Mouse (Mus musculus): ENCODE results near the gene Mt1.
"Not testable (repeated sequence)": the region's sequence is repeated elsewhere in the genome, so short reads cannot be mapped to it uniquely, and the experiment has no call there.

Mt1 gene

GRCm38 (mm10) chr8:94178857-94179712, at the start of gene Mt1:
TSS of gene Mt1 (plus strand) at chr8:94179082.
- in situ Hi-C loops (cut with MboI, MseI): no loop called here

- in situ Hi-C loops (cut with MboI, MseI): no loop called here
These were observed 49.6 kb upstream of the Mt1 start for GRCm38 (mm10) chr8:94129133-94129789.

GRCm38 (mm10) chr8:94130126-94130525, 48.8 kb upstream of the Mt1 start:
- in situ Hi-C loops (cut with MboI, MseI): no loop called here

GRCm38 (mm10) chr8:94132096-94132495, 46.8 kb upstream of the Mt1 start:
- in situ Hi-C loops (cut with MboI, MseI): no loop called here

GRCm38 (mm10) chr8:94134601-94135000, 44.3 kb upstream of the Mt1 start:
- in situ Hi-C loops (cut with MboI, MseI): not testable (repeated sequence)

- in situ Hi-C loops (cut with MboI, MseI): no loop called here
These were observed 43.3 kb upstream of the Mt1 start for GRCm38 (mm10) chr8:94135556-94135955.

- in situ Hi-C loops (cut with MboI, MseI): no loop called here
These were observed 42.7 kb upstream of the Mt1 start for GRCm38 (mm10) chr8:94136192-94136591.

- in situ Hi-C loops (cut with MboI, MseI): no loop called here
These were observed 41.9 kb upstream of the Mt1 start, which contains the start of gene Mt4 for GRCm38 (mm10) chr8:94136933-94137332. TSS of gene Mt4 (plus strand) at chr8:94137197.

- in situ Hi-C loops (cut with MboI, MseI): no loop called here
These were observed 38.6 kb upstream of the Mt1 start for GRCm38 (mm10) chr8:94140266-94140795.

GRCm38 (mm10) chr8:94148236-94148635, 30.6 kb upstream of the Mt1 start:
- in situ Hi-C loops (cut with MboI, MseI): no loop called here

GRCm38 (mm10) chr8:94150925-94151324, 28.0 kb upstream of the Mt1 start:
- in situ Hi-C loops (cut with MboI, MseI): no loop called here

GRCm38 (mm10) chr8:94152513-94153300, 26.2 kb upstream of the Mt1 start, which contains the start of gene Mt3:
TSS of gene Mt3 (plus strand) at chr8:94152607.
- in situ Hi-C loops (cut with MboI, MseI): no loop called here

GRCm38 (mm10) chr8:94153451-94153850, 25.4 kb upstream of the Mt1 start:
- in situ Hi-C loops (cut with MboI, MseI): no loop called here

GRCm38 (mm10) chr8:94154537-94154936, 24.3 kb upstream of the Mt1 start:
- in situ Hi-C loops (cut with MboI, MseI): no loop called here

- in situ Hi-C loops (cut with MboI, MseI): no loop called here
These were observed 22.8 kb upstream of the Mt1 start for GRCm38 (mm10) chr8:94156092-94156491.

GRCm38 (mm10) chr8:94165772-94166171, 13.1 kb upstream of the Mt1 start:
- in situ Hi-C loops (cut with MboI, MseI): loop anchor here (5.0 kb wide), 2 partner anchors 37 to 42 kb away; no protein-coding TSS in a partner anchor

GRCm38 (mm10) chr8:94167244-94167643, 11.6 kb upstream of the Mt1 start:
- in situ Hi-C loops (cut with MboI, MseI): loop anchor here (5.0 kb wide), 2 partner anchors 35 to 40 kb away; no protein-coding TSS in a partner anchor

- in situ Hi-C loops (cut with MboI, MseI): loop anchor here (5.0 kb wide), 2 partner anchors 33 to 38 kb away; no protein-coding TSS in a partner anchor
These were observed 9.3 kb upstream of the Mt1 start for GRCm38 (mm10) chr8:94169547-94169946.

- in situ Hi-C loops (cut with MboI, MseI): no loop called here
These were observed 7.5 kb upstream of the Mt1 start for GRCm38 (mm10) chr8:94171321-94171755.

GRCm38 (mm10) chr8:94172075-94172808, 6.6 kb upstream of the Mt1 start, which contains the start of gene Mt2:
TSS of gene Mt2 (plus strand) at chr8:94172664.
- in situ Hi-C loops (cut with MboI, MseI): no loop called here

Measured in T-helper 17 cell (primary cell).